Mouse (Mus musculus) liver, postnatal 0 days (tissue): ENCODE data around the gene Actrt3. TPM values are rescaled to one million over a fixed set of nuclear protein-coding genes. Genes with fewer than 3 reads are reported as not detected.
A peak's percentile ranks its signal among the peaks of the same experiment; 100 is the strongest.
"Not testable (repeated sequence)": the region's sequence is repeated elsewhere in the genome, so short reads cannot be mapped to it uniquely, and the experiment has no call there.

Experiments used
- ATAC-seq: fragments of 200-750 bp; cut with Nextera tagmentation; 2 replicates; pipeline ENCODE4 v1.8.0; 2017; ENCODE audit warnings: mild to moderate bottlenecking, moderate library complexity
- DNase-seq: peaks from one replicate; pipeline ENCODE4 v3.0.0-alpha.2; 2016
- H3K27ac ChIP-seq: fragments of 300-500 bp; sonication (generic); 2 replicates; pipeline ENCODE4 v1.5.1; 2014; ENCODE audit warnings: antibody characterized with exemption, moderate library complexity, mild to moderate bottlenecking, low read depth
- H3K27me3 ChIP-seq: fragments of 300-500 bp; sonication (generic); 2 replicates; pipeline ENCODE4 v1.6.1; 2014; ENCODE audit warnings: low read length, control low read depth, mixed read lengths; ENCODE audit not compliant: insufficient read depth
- H3K36me3 ChIP-seq: fragments of 300-500 bp; sonication (generic); replicated peaks from 2 replicates; pipeline ENCODE4 v1.6.1; 2014; ENCODE audit warnings: mild to moderate bottlenecking, control low read depth, low read length, moderate library complexity, mixed read lengths; ENCODE audit not compliant: insufficient read depth
- H3K4me1 ChIP-seq: fragments of 300-500 bp; sonication (generic); 2 replicates; pipeline ENCODE4 v1.6.1; 2014; ENCODE audit warnings: antibody characterized with exemption, mild to moderate bottlenecking, control low read depth; ENCODE audit not compliant: insufficient read depth
- H3K4me2 ChIP-seq: fragments of 300-500 bp; sonication (generic); 2 replicates; pipeline ENCODE4 v1.6.1; 2014; ENCODE audit warnings: low read depth, mild to moderate bottlenecking, low read length, moderate library complexity, mixed read lengths
- H3K4me3 ChIP-seq: fragments of 300-500 bp; sonication (generic); 2 replicates; pipeline ENCODE4 v1.5.1; 2014; ENCODE audit warnings: low read depth, low read length
- H3K9ac ChIP-seq: fragments of 300-500 bp; sonication (generic); replicated peaks from 2 replicates; pipeline ENCODE4 v1.6.1; 2014; ENCODE audit warnings: mild to moderate bottlenecking, moderate library complexity
- H3K9me3 ChIP-seq: fragments of 300-500 bp; sonication (generic); 2 replicates; pipeline ENCODE4 v1.6.1; 2016; ENCODE audit warnings: mild to moderate bottlenecking, control low read depth, low read length, mixed read lengths
- CTCF ChIP-seq: sonication (generic); IDR thresholded peaks from 2 replicates; pipeline ENCODE4 v1.5.1; 2016; ENCODE audit warnings: antibody characterized with exemption, low read depth
- EP300 ChIP-seq: IDR thresholded peaks from 2 replicates; pipeline ENCODE4 v1.6.1; 2016; ENCODE audit warnings: antibody characterized with exemption, low read depth, mild to moderate bottlenecking
- WGBS: fragments of 180-500 bp; shearing (Covaris S2); extraction: QIAGEN DNeasy Blood & Tissue Kit; methylation state at CpG from one replicate; pipeline ENCODE4 v1.1.7; 2014; ENCODE audit not compliant: insufficient replicate concordance; 5-methylcytosine and 5-hydroxymethylcytosine counted together
- polyA plus RNA-seq: library from polyadenylated mRNA; unstranded; fragments of >200 nt; fragmentation: Nextera tagmentation; extraction: Ambion mirVana; gene quantifications from 2 replicates; pipeline ENCODE4 v1.2.1, GENCODE M21; 2015

The Actrt3 gene
- polyA plus RNA-seq, 1 experiment from 2014 or later, result not detected

DNA sequence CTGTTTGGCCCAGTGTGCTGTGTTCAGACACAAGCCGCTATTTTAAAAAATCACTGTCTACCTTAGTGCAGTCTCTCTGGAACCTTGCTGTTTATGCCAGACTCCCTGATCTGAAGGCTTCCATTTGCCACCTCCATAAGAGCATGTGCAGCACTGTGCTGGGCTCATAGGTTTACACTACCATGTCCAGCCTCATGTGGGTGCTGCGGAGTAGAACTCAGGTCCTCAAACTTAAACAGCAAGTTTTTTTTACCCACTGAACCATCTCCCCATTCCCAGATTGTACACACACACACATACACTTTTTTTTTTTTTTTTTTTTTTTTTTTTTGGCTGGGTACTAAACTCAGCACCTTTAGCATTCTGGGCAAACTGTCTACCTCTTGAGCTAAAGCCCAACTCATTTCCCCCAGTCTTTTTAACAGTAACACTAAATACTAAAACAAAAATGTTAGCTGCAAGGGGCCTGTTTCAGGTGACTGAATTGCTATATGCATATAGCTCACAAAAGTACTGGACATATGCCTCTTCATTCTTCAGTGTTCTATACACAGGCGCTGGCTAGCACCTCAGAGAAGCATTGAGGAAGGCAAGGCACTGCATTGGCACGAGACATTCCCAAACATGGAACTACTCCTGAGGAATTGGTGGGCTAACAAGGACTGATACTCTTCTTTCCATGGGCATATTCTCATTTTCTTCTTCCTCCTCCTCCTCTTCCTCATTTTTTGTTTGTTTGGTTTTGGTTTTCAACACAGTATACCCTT lies 5.8 kb downstream of the Actrt3 start:
- no peak overlapping the region for H3K4me3 ChIP-seq
- H3K9ac ChIP-seq, result no peak overlapping the region
- H3K27me3 ChIP-seq, result 0 out of 2 replicates have a peak, but pooled peaks cover 3% of the 10 kb centered on the region
- H3K4me1 ChIP-seq, result peaks cover 13% of the 10 kb centered on the region
- 74% methylated on average over 4 of the region's 4 CpGs for WGBS
- TF ChIP-seq EP300, result no peak
- peak; percentile 44 for TF ChIP-seq CTCF
- no peaks in the 10 kb centered on the region for H3K36me3 ChIP-seq
- no peak overlapping the region for H3K27ac ChIP-seq
- ATAC-seq, result peak; percentile 49
- peak; percentile 24 for DNase-seq
- H3K4me2 ChIP-seq, result no peak overlapping the region
- no peaks in the 10 kb centered on the region for H3K9me3 ChIP-seq

DNA sequence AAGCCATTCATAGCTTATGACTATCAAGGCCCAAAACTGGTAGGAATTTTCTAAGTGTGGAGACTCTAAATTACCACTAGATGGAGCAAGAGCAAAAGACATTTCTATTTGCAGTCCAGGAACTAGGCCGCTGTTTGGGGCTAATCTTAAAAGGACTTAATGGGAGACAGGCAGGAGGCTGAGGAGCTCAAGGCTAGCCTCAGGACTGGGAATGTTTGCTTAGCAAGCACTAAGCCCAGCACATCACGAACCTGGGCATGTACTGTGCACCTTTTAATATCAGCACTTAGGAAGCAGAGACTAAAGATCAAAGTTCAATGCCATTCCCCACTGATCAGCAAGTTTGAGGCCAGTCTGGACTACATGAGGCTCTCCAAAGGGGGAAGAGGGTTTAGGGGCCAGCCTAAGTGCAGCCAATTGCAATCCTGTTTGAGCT lies 7.3 kb downstream of the Actrt3 start:
- DNase-seq, result peak; percentile 24
- Histone ChIP-seq H3K4me1 (peaks cover 13% of the 10 kb centered on the region), H3K36me3 (no peaks in the 10 kb centered on the region), H3K27me3 (no peaks in the 10 kb centered on the region), H3K9me3 (no peaks in the 10 kb centered on the region), H3K27ac (peak overlapping the region; percentile 16; the same call in 1 of the 2 replicates), H3K4me3 (no peak overlapping the region), H3K4me2 (no peak overlapping the region), H3K9ac (no peak overlapping the region)
- TF ChIP-seq EP300 (no peak), CTCF (peak; percentile 85)
- ATAC-seq, result peak; percentile 54
- WGBS, result 0% methylated on average over 2 of the region's 2 CpGs

DNA sequence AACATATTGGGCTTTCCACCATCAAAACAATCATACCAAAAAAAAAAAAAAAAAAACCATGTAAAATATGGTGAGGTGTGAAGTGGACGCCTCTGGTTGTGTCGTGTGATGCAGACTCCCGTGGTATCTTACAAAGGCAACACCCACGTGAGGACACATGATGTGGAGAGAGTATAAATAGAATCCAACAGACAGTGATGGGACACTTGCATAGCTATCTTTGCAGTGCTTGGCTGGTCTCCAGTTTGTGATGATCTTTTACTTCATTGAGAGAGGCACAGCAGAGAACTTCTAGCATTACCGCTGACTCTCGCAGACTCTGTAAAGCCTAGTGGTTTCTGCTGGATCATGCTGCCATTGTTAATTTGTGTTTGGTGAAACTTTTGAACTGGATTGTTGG lies 10.9 kb downstream of the Actrt3 start:
- no peak for DNase-seq
- ATAC-seq, result no peak
- 72% methylated on average over 6 of the region's 6 CpGs for WGBS

DNA sequence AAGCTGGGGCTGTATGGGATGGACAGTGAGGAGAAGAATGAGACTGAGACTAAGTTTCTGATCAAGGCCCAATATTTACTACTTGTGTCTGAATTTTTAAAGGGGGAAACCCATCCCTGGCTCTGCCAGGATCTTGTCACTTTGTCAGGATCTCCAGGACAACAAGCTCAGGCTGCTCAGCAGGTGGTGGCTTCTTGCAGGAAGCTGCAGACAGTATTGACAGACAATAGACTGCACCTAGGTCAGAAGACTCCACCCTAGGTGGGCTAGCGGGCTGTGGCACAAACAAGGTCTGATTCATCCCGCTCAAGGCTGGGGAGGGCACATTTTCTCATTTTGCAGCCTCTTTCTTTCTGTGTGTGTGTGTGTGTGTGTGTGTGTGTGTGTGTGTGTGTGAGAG lies 26.2 kb downstream of the Actrt3 start:
- WGBS, result 38% methylated on average over 2 of the region's 2 CpGs
- no peak for ATAC-seq

More for the DNA sequence above, 10.9 kb downstream of the Actrt3 start:
- H3K4me2 ChIP-seq, result no peak overlapping the region
- 0 out of 2 replicates have a peak, but pooled peaks cover 4% of the 10 kb centered on the region for H3K4me1 ChIP-seq
- H3K4me3 ChIP-seq, result no peak overlapping the region
- H3K9me3 ChIP-seq, result no peaks in the 10 kb centered on the region
- H3K27me3 ChIP-seq, result no peaks in the 10 kb centered on the region
- H3K9ac ChIP-seq, result no peak overlapping the region
- no peak overlapping the region for H3K27ac ChIP-seq
- TF ChIP-seq CTCF, result no peak
- no peak for TF ChIP-seq EP300
- H3K36me3 ChIP-seq, result no peaks in the 10 kb centered on the region

DNA sequence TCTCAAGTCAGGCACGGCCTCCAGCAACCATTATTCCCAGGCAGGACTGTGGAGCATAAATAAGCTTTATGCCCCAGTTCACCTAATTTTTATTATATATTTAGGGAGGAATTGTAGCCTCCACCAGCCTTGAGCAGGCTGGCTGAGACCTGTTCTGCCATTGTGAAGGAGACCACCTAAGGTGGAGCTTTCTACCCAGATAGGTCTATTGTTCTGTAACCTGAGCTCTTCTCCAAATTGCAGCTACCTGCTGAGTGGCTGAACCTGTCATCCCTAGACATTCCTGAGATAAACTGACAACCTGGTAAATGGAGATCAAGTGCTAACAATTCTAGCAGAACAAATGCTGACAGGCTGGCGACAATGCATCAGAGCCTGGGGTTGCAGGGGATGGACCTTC lies 33.4 kb downstream of the Actrt3 start:
- H3K9ac ChIP-seq, H3K4me1 ChIP-seq, H3K27ac ChIP-seq, H3K9me3 ChIP-seq, DNase-seq, H3K4me2 ChIP-seq, H3K36me3 ChIP-seq, ATAC-seq, H3K27me3 ChIP-seq, H3K4me3 ChIP-seq: not testable (repeated sequence)
- no CpG with 5 or more reads among the region's 2 CpGs for WGBS

More for the DNA sequence above, 26.2 kb downstream of the Actrt3 start:
- DNase-seq, result no peak
- Histone ChIP-seq H3K4me3 (no peak overlapping the region), H3K36me3 (no peaks in the 10 kb centered on the region), H3K9me3 (no peaks in the 10 kb centered on the region), H3K4me2 (no peak overlapping the region), H3K27me3 (no peaks in the 10 kb centered on the region), H3K27ac (no peak overlapping the region), H3K4me1 (no peaks in the 10 kb centered on the region), H3K9ac (no peak overlapping the region)
- TF ChIP-seq CTCF (no peak), EP300 (no peak)

DNA sequence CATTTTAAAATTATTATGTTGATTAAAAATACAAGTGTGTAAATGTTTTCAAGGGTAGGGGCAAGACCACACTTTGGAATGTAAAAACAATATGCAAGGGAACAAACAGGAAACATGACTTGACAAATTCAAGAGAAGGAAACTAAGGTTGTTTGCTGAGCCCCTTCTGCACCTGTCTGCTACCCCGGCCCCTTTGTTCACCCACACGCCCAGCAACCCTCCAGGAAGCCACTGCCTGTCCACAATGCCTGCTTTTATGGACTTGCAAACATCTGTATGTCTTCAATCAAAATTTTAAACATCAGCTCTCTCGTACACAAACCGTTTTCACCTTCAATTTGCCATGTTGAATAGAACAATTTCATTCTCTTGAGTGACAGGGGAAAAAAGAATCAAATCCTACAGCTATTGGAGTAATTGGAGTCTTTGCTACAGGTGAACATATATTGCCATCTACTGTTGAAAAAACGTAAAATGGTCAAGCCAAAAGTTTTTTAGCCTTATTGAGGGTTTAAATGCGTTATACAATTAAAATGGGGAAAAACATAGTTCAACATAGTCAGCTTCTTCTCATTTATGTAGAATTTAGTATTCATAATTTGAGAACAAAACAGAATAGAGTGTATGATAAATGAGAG lies 38.9 kb downstream of the Actrt3 start:
- no peak overlapping the region for H3K4me3 ChIP-seq
- DNase-seq, result no peak
- H3K4me1 ChIP-seq, result no peaks in the 10 kb centered on the region
- no peaks in the 10 kb centered on the region for H3K36me3 ChIP-seq
- ATAC-seq, result no peak
- no peaks in the 10 kb centered on the region for H3K27me3 ChIP-seq
- TF ChIP-seq EP300, result no peak
- TF ChIP-seq CTCF, result peak; percentile 39
- no peak overlapping the region for H3K9ac ChIP-seq
- no peak overlapping the region for H3K4me2 ChIP-seq
- H3K9me3 ChIP-seq, result no peaks in the 10 kb centered on the region
- 51% methylated on average over 6 of the region's 6 CpGs for WGBS
- H3K27ac ChIP-seq, result no peak overlapping the region
